Mouse (Mus musculus) MEL (cell line): ENCODE data around the gene Itga2b. TPM values are rescaled to one million over a fixed set of nuclear protein-coding genes. Genes with fewer than 3 reads are reported as not detected.

ENCODE experiments used
- DNase-seq: peaks from one replicate; pipeline ENCODE4 v3.0.0; 2011; ENCODE audit warnings: low read depth, low spot score
- H3K27ac ChIP-seq: 2 replicates; pipeline ENCODE4 v1.5.1; 2012; ENCODE audit warnings: low read depth, mild to moderate bottlenecking, control low read depth, low read length, moderate library complexity; ENCODE audit not compliant: control insufficient read depth
- H3K27me3 ChIP-seq, 2 experiments: fragments of 150-350 bp in 1 of 2; sonication (generic) in 1 of 2; 2 replicates each; pipeline ENCODE4 v1.6.1; 2012; ENCODE audit warnings: low read length in 2 of 2, mild to moderate bottlenecking in 2 of 2, improper control_type of control experiment in 1 of 2, moderate library complexity in 1 of 2; ENCODE audit not compliant: insufficient read depth in 2 of 2, control insufficient read depth in 1 of 2
- H3K36me3 ChIP-seq, 2 experiments: 2 replicates each; pipeline ENCODE4 v1.6.1; 2012 to 2014; ENCODE audit warnings: low read length in 2 of 2, improper control_type of control experiment in 1 of 2, inconsistent platforms in 1 of 2, mild to moderate bottlenecking in 1 of 2; ENCODE audit not compliant: insufficient read depth in 2 of 2, control insufficient read depth in 1 of 2
- H3K4me1 ChIP-seq, 2 experiments: fragments of 150-350 bp in 1 of 2; sonication (generic) in 1 of 2; 2 replicates each; pipeline ENCODE4 v1.6.1; 2012; ENCODE audit warnings: low read length in 2 of 2, improper control_type of control experiment in 1 of 2, mild to moderate bottlenecking in 1 of 2; ENCODE audit not compliant: insufficient read depth in 2 of 2, control insufficient read depth in 1 of 2
- H3K4me3 ChIP-seq, 2 experiments: fragments of 150-350 bp in 1 of 2; sonication (generic) in 1 of 2; 2 replicates each; pipeline ENCODE4 v1.5.1; 2012; ENCODE audit warnings: low read depth in 2 of 2, low read length in 2 of 2, mild to moderate bottlenecking in 2 of 2, moderate library complexity in 2 of 2, control low read depth in 1 of 2, improper control_type of control experiment in 1 of 2; ENCODE audit not compliant: control insufficient read depth in 1 of 2, insufficient read depth in 1 of 2
- H3K79me2 ChIP-seq: 2 replicates; pipeline ENCODE4 v1.6.1; 2012; ENCODE audit warnings: mild to moderate bottlenecking, low read length, moderate library complexity; ENCODE audit not compliant: control insufficient read depth, poor library complexity, insufficient read depth
- H3K9ac ChIP-seq: 2 replicates; pipeline ENCODE4 v1.6.1; 2012; ENCODE audit warnings: low read depth, mild to moderate bottlenecking, control low read depth, low read length, moderate library complexity; ENCODE audit not compliant: control insufficient read depth, poor library complexity, severe bottlenecking
- H3K9me3 ChIP-seq: fragments of 150-350 bp; sonication (generic); replicated peaks from 2 replicates; pipeline ENCODE4 v1.6.1; 2012; ENCODE audit warnings: mild to moderate bottlenecking, low read length, improper control_type of control experiment, moderate library complexity; ENCODE audit not compliant: insufficient read depth
- BHLHE40 ChIP-seq: IDR thresholded peaks from 2 replicates; pipeline ENCODE4 v1.6.1; 2012; ENCODE audit warnings: low read depth, mild to moderate bottlenecking, inconsistent platforms, low read length, improper control_type of control experiment, borderline replicate concordance
- CTCF ChIP-seq, 3 experiments: IDR thresholded peaks in 2 of 3; conservative IDR thresholded peaks in 1 of 3; 2 replicates each; pipeline ENCODE4 v1.5.1; 2011 to 2012; ENCODE audit warnings: low read length in 3 of 3, low read depth in 2 of 3, mild to moderate bottlenecking in 2 of 3, improper control_type of control experiment in 1 of 3, inconsistent platforms in 1 of 3, mixed read lengths in 1 of 3, moderate library complexity in 1 of 3; ENCODE audit not compliant: control insufficient read depth in 1 of 3, insufficient read depth in 1 of 3, poor library complexity in 1 of 3, severe bottlenecking in 1 of 3
- ELF1 ChIP-seq: IDR thresholded peaks from 2 replicates; pipeline ENCODE4 v1.6.1; 2014; ENCODE audit warnings: low read depth, mild to moderate bottlenecking, inconsistent platforms, low read length, improper control_type of control experiment, moderate library complexity
- EP300 ChIP-seq, 2 experiments: IDR thresholded peaks; 2 replicates each; pipeline ENCODE4 v1.6.1; 2011; ENCODE audit warnings: improper control_type of control experiment in 2 of 2, low read length in 2 of 2, low read depth in 1 of 2, mild to moderate bottlenecking in 1 of 2
- ETS1 ChIP-seq: IDR thresholded peaks from 2 replicates; pipeline ENCODE4 v1.6.1; 2012; ENCODE audit warnings: low read depth, mild to moderate bottlenecking, inconsistent platforms, low read length, improper control_type of control experiment, moderate library complexity
- GATA1 ChIP-seq: IDR thresholded peaks from 2 replicates; pipeline ENCODE4 v1.6.1; 2011; ENCODE audit warnings: low read depth, low read length, improper control_type of control experiment
- HCFC1 ChIP-seq: IDR thresholded peaks from 2 replicates; pipeline ENCODE4 v1.6.1; 2012; ENCODE audit warnings: low read depth, mild to moderate bottlenecking, inconsistent platforms, low read length, improper control_type of control experiment, moderate library complexity
- KAT2A ChIP-seq: conservative IDR thresholded peaks from 2 replicates; pipeline ENCODE4 v1.6.1; 2012; ENCODE audit warnings: low read depth, low read length, improper control_type of control experiment, inconsistent platforms
- MAX ChIP-seq: IDR thresholded peaks from 2 replicates; pipeline ENCODE4 v1.6.1; 2011; ENCODE audit warnings: low read length, improper control_type of control experiment
- MAZ ChIP-seq: IDR thresholded peaks from 2 replicates; pipeline ENCODE4 v1.6.1; 2012; ENCODE audit warnings: low read depth, mild to moderate bottlenecking, inconsistent platforms, low read length, improper control_type of control experiment
- MEF2A ChIP-seq: IDR thresholded peaks from 2 replicates; pipeline ENCODE4 v1.6.1; 2014; ENCODE audit warnings: low read depth, mild to moderate bottlenecking, inconsistent platforms, low read length, improper control_type of control experiment; ENCODE audit not compliant: poor library complexity, insufficient replicate concordance, severe bottlenecking; ENCODE audit errors: extremely low read depth
- MXI1 ChIP-seq: IDR thresholded peaks from 2 replicates; pipeline ENCODE4 v1.6.1; 2011; ENCODE audit warnings: mild to moderate bottlenecking, low read depth, low read length, improper control_type of control experiment
- MYC ChIP-seq: IDR thresholded peaks from 2 replicates; pipeline ENCODE4 v1.6.1; 2011; ENCODE audit warnings: low read depth, mild to moderate bottlenecking, low read length, improper control_type of control experiment, moderate library complexity
- NELFE ChIP-seq: IDR thresholded peaks from 2 replicates; pipeline ENCODE4 v1.6.1; 2011; ENCODE audit warnings: low read depth, low read length, improper control_type of control experiment
- POLR2A ChIP-seq, 2 experiments: IDR thresholded peaks; 2 replicates each; pipeline ENCODE4 v1.6.1; 2011 to 2012; ENCODE audit warnings: low read length in 2 of 2, mild to moderate bottlenecking in 2 of 2, control low read depth in 1 of 2, improper control_type of control experiment in 1 of 2, low read depth in 1 of 2, moderate library complexity in 1 of 2; ENCODE audit not compliant: control insufficient read depth in 1 of 2, insufficient read depth in 1 of 2, poor library complexity in 1 of 2
- POLR2AphosphoS5 ChIP-seq: IDR thresholded peaks from 2 replicates; pipeline ENCODE4 v1.6.1; 2012; ENCODE audit warnings: low read depth, borderline replicate concordance, mild to moderate bottlenecking, inconsistent platforms, low read length, moderate library complexity, mixed read lengths
- RAD21 ChIP-seq: IDR thresholded peaks from 2 replicates; pipeline ENCODE4 v1.6.1; 2011; ENCODE audit warnings: mild to moderate bottlenecking, low read depth, low read length, improper control_type of control experiment
- RCOR1 ChIP-seq: IDR thresholded peaks from 2 replicates; pipeline ENCODE4 v1.6.1; 2012; ENCODE audit warnings: low read depth, mild to moderate bottlenecking, inconsistent platforms, low read length, improper control_type of control experiment
- SIN3A ChIP-seq: IDR thresholded peaks from 2 replicates; pipeline ENCODE4 v1.6.1; 2012; ENCODE audit warnings: low read length, improper control_type of control experiment, inconsistent platforms
- SMC3 ChIP-seq: IDR thresholded peaks from 2 replicates; pipeline ENCODE4 v1.6.1; 2011; ENCODE audit warnings: low read depth, low read length, improper control_type of control experiment
- TBP ChIP-seq: IDR thresholded peaks from 2 replicates; pipeline ENCODE4 v1.8.0; 2011; ENCODE audit warnings: low read depth, low read length, improper control_type of control experiment
- TCF12 ChIP-seq: IDR thresholded peaks from 2 replicates; pipeline ENCODE4 v1.6.1; 2014; ENCODE audit warnings: low read depth, mild to moderate bottlenecking, inconsistent platforms, low read length, improper control_type of control experiment, moderate library complexity
- USF1 ChIP-seq: IDR thresholded peaks from 2 replicates; pipeline ENCODE4 v1.6.1; 2014; ENCODE audit warnings: low read depth, mild to moderate bottlenecking, inconsistent platforms, low read length, improper control_type of control experiment, moderate library complexity
- ZC3H11A ChIP-seq: IDR thresholded peaks from 2 replicates; pipeline ENCODE4 v1.6.1; 2012; ENCODE audit warnings: low read depth, mild to moderate bottlenecking, inconsistent platforms, low read length, improper control_type of control experiment
- ZKSCAN1 ChIP-seq: IDR thresholded peaks from 2 replicates; pipeline ENCODE4 v1.6.1; 2012; ENCODE audit warnings: low read depth, mild to moderate bottlenecking, inconsistent platforms, low read length, improper control_type of control experiment, moderate library complexity
- ZNF384 ChIP-seq: IDR thresholded peaks from 2 replicates; pipeline ENCODE4 v1.6.1; 2012; ENCODE audit warnings: low read depth, mild to moderate bottlenecking, inconsistent platforms, low read length, improper control_type of control experiment
- polyA plus RNA-seq, 2 experiments: library from polyadenylated mRNA; stranded (reverse) in 1 of 2; unstranded in 1 of 2; fragments of >175 nt in 1 of 2; fragments of >200 nt in 1 of 2; gene quantifications; 2 replicates each; pipeline versions ENCODE4 v1.2.1 to v1.2.4; 2012; ENCODE audit warnings: low replicate concordance in 2 of 2, low read depth in 1 of 2; ENCODE audit not compliant: insufficient read length in 2 of 2, insufficient read depth in 1 of 2, missing spikeins in 1 of 2
- total RNA-seq: library from RNA; depleted of rRNA; stranded (reverse); fragments of 300-350 nt; gene quantifications from 2 replicates; pipeline ENCODE4 v1.2.3, GENCODE M21; 2012

Itga2b gene
- total and polyA plus RNA-seq, 3 experiments: 10.7 to 55.7 TPM; not detected in 1

- Histone ChIP-seq H3K4me1 (peaks cover 11 to 17% of the 10 kb centered on the region in 2 experiments), H3K4me3 (peak overlapping the region; percentile 32 to 36; a peak in 3 of 4 replicates), H3K9ac (peak overlapping the region; percentile 52), H3K27ac (peak overlapping the region; percentile 38; the same call in 1 of the 2 replicates), H3K79me2 (peaks cover 11% of the 10 kb centered on the region), H3K36me3 (peaks cover 0 to 9% of the 10 kb centered on the region in 2 experiments; a peak in 2 of 4 replicates), H3K9me3 (no peaks in the 10 kb centered on the region), H3K27me3 (peaks cover 0 to 15% of the 10 kb centered on the region in 2 experiments; a peak in 2 of 4 replicates)
- peak; percentile 95 for DNase-seq
- TF ChIP-seq POLR2A (IDR thresholded peaks at IDR 0.05; ENCODE audit: control insufficient read depth in 1 of 2, insufficient read depth in 1 of 2, low read depth in 1 of 2, low read length in 2 of 2, poor library complexity in 1 of 2) (peak in 1 of 2 experiments; percentile 47; a peak in 1 of 4 replicates), TBP (0 out of 2 replicates have a peak, but pooled peaks have one; percentile 35), BHLHE40 (peak; percentile 62; the same call in 1 of the 2 replicates), RAD21 (peak; percentile 95), MEF2A (no peak), ELF1 (peak; percentile 38; the same call in 1 of the 2 replicates), NELFE (peak; percentile 46; the same call in 1 of the 2 replicates), MAX (peak; percentile 79), MYC (peak; percentile 88), ZKSCAN1 (no peak), SIN3A (peak; percentile 76), EP300 (IDR thresholded peaks at IDR 0.05; ENCODE audit: low read depth in 1 of 2, low read length in 2 of 2) (peak in 1 of 2 experiments; percentile 23; a peak in 1 of 4 replicates), SMC3 (peak; percentile 93), KAT2A (no peak), ZNF384 (peak; percentile 74), ZC3H11A (peak; percentile 92), ETS1 (no peak; the same call in 1 of the 2 replicates), USF1 (no peak; the same call in 1 of the 2 replicates), TCF12 (0 out of 2 replicates have a peak, but pooled peaks have one; percentile 7), RCOR1 (no peak), POLR2AphosphoS5 (no peak), CTCF (IDR thresholded peaks at IDR 0.05 in 2 of 3, conservative IDR thresholded peaks at IDR 0.05 in 1 of 3; ENCODE audit: control insufficient read depth in 1 of 3, insufficient read depth in 1 of 3, low read depth in 2 of 3, low read length in 3 of 3, poor library complexity in 1 of 3, severe bottlenecking in 1 of 3) (peak; percentile 92 to 99 (median 93)), MAZ (peak; percentile 87), MXI1 (peak; percentile 72; the same call in 1 of the 2 replicates), HCFC1 (peak; percentile 66), GATA1 (peak; percentile 22; the same call in 1 of the 2 replicates)
Measured at GRCm38 (mm10) chr11:102411704-102412103, 58.2 kb downstream of the Itga2b start.
